Mouse (Mus musculus) ovary, postnatal 10 days (tissue): Measurements from ENCODE around the gene Sh3bp4.

ENCODE experiments used
- DNase-seq: peaks from one replicate; pipeline ENCODE4 v3.0.0; 2022; ENCODE audit warnings: low spot score

The Sh3bp4 gene

DNA sequence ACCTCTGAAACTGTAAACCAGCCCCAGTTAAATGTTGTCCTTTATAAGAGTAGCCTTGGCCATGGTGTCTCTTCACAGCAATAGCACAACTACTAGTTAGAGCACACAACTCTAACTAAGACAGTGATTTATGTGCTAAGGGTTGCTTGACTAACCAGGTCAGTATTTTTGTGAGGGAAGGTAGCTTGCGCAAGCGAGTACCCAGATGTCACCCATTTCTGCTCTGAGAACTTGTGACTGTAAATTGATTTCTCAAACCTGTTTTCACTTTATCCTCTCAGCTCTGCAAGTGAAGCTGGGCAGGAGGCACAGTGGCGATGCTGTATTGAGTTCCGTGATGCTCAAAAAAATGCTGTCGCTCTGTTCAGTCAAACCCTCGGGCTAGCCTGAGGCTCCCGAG, 117.2 kb downstream of the Sh3bp4 start:
- DNase-seq = no peak

DNA sequence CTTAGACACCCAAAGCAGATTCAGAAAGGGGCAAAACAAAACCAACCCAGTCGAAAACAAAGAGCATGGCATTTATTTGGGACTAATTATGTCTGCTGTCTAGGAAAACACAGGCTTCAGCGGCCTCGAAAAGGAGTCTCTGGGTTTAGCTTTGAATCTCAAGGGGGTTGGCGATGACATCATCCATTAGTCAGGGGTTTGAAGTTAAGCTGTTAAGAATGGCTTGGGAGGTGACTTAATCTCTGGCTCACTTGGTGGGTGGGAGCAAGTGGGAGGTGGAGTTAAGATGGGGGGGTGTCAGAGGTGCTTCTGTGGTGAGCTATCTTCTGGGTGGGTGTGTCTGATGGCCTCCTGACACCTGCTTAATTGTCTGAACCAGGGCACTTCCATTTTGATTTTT, 117.9 kb downstream of the Sh3bp4 start:
- DNase-seq = no peak

DNA sequence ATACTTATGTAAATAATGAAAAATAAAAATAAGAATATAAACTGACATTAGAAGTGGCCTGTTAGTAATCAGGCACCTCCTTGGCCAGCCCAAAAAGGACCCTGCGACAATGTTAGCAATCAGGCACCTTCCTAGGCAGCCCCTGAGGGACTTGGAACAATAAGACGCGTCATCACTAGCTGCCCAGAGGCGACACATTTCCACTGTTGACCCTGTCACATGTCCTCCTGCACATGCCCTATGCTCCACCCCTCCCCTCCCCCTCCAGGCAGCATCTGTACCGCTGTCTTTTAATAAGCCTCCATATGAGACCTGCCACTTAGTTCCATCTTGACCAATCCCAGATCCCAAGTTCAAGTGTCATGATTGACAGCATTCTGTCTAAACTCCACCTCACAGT, 119.0 kb downstream of the Sh3bp4 start:
- DNase-seq = no peak

DNA sequence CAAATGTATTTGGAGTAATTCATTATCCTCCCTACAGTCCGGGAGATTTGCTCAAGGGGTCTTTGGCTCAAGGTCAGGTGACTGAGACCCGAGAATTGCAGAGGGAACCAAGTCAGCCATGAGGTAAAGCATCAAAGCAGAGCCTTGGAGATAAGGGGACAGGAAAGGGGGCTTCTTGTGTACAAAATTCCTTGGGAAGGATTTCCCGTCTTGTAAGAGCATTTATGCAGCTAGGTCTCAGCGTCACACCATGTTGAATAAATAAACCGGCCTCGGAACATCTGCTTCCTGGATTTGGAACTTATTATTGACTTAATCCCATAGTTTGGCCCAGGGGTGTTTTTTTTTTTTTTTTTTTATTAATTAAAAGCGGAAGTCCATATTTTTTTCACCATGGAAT, 120.4 kb downstream of the Sh3bp4 start:
- DNase-seq = no peak

DNA sequence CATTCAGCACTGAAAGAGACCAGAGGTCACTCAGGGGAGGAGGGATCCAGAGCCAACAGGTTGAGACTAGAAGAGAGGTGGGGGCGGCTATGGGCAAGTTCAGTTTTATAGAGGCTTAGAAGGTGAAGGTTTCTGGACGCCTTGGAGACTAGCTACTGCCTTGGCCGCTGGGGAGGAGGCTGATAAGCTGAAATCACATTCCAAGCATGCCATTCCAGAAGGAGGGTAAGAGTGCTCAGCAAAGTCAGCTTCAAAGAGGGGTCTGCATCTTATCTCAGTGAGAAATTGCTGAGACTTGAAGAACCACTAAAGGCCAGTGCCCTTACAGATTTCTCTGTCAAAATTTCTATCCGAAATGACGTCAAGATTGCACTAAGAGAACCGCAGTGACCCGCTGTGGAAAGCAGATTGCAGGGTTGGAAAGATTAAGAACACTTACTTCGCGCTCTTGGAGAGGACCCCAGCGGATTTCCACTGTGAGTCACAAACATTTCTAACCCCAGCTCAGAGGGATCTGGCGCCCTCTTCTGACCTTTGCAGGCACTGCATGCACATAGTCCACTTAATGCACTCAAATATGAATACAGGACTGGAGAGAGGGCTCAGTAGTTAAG, 121.0 kb downstream of the Sh3bp4 start:
- DNase-seq = peak; percentile 58

DNA sequence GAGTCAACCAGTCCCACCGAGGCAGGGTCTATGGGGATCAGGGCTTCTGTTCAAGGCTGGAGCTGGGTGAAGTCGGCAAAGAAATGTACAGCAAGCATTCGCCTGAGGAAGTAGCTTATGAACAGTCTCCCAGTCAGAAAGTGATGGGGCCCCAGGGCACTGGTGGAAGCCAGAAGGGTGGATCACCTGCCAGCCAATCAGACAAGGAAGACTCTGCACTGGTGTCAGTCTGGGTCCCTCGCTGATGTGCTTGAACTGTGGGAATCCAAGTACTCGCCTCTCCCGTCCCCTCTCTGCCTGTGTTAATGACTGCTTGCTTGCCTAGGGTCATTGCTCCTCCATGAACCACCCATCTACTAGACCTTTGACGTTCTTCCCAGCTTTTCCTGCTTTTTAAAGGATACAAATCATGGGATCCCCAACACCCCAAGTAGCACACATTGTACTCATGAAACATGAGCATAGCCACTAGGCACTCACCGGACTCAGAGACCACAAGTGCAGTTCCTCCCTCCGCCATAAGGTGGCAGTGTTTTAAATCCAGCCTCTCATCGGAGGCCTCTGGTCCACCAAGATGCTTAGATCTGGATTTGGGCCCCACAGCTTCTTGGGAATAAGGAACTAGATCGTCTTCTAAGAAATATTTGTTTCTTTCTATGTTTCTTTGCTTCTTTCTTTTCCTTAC, 122.5 kb downstream of the Sh3bp4 start:
- no peak for DNase-seq

DNA sequence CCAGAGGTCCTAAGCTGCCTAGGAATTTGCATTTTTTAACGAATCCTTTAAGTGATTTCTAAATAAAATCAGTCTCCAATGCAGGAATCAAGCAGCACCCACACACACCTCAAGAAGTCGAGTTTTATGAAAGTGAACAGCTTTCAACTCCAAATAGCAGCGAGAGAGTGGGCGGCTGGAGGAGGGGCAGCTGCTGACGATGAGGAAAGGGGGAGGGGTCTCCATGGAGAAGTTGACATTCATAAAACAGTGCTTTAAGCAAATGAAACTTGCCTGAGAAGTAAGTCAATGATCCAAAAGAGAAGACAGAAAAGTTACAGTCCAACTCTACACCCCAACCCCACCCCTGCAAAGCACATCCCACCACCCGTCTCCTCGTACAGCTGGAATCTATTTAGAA, 123.4 kb downstream of the Sh3bp4 start:
- no peak for DNase-seq

DNA sequence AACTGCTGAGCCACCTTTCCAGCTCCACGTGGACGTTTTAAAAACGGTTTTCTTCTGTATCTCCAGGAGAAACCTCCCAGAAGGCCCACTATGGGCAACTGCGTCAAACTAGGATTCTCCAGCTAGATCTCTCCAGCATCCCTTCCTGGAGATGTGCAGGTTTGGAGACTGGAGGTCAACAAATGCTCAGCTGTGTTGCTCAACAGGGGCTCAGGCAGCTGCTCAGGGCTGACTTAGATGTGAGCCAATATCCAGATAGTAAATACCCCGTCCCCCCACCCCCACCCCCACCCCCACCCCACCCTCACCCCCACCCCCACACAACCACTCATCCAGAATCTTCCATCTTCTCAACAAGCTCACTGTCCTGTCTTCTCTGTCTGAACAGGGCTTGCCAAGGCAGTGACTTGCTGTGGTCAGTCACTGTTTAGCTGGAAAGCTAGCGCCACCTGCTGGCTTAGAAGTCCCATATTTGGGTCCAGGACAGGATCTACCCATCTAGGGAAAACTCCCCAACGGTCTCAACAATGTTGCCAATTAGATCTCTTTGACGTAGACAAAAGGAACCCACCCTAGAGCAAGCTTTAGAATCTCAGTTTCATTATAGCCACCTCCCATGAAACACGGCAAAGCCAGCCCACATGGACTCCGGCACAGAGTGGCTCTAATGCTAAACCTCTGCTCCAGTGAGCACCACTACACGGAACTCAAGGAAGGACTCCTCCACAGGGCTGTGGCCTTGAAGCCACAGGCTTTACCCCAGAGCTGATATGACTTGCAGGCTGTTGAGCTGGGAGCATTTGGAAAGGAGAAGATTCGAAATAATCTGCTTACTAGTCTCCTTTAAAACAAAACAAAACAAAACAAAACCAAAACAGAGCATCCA, 125.9 kb downstream of the Sh3bp4 start:
- peak; percentile 69 for DNase-seq
